Mouse (Mus musculus) left cerebral cortex, postnatal 4 days (tissue): Measurements from ENCODE around the gene Endov. TPM values are rescaled to one million over a fixed set of nuclear protein-coding genes. Genes with fewer than 3 reads are reported as not detected.

Experiments used
- DNase-seq: peaks from one replicate; pipeline ENCODE4 v3.0.0-alpha.2; 2022
- intact Hi-C: fragments of 180-260 bp; cut with DNase I; formaldehyde crosslinking; loops from one replicate; pipeline ENCODE4 v1.15.1; 2025
- total RNA-seq, 2 experiments: library from RNA; stranded (reverse); gene quantifications; 2 replicates each; pipeline ENCODE4 v1.2.3; 2021

The Endov gene
- 10 to 100 TPM; 28.8 to 29.1 TPM for total RNA-seq

DNA sequence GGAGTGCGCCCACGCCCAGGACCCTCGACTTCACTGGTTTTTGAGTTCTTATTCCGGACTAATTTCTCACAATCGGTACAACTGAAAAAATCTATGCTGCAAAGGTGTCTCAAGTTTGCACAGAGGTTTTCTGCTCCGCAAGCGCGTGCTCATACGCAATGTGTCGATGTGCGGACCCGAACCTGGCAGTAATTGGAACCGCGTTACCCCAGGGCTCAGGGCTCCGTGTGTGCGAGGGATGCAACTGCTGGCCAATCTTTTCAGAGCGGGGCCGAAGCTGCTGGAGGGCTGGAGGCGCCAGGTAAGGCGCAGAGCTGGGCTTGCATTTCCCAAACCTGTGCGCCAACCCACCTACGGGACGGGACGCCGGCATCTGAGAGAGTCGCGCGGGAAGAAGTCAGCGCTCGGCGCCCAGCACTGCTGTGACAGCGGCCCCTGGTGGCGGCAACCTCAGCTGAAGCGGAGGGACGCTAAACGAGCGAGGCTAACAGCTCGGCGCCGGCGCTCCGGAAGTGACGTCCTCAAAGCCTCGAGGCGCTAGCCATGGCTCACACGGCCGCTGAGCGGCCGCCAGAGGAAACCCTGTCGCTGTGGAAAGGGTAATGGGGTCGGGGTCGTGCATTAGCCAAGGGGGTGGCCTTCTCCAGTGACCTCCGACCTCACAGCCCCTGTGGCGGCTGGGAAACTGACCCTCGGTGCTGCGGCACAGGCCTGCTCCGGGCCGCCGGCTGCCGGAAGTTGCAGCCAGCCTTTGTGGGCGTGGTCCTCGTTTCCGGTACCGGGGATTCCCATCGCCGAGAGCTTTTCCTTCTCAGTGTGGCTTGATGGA lies at the start of gene Endov:
TSS of gene Endov (plus strand) at position 487 of the 829 bp plus-strand sequence.
- DNase-seq, result peak; percentile 99
- intact Hi-C loops, result no loop called here

DNA sequence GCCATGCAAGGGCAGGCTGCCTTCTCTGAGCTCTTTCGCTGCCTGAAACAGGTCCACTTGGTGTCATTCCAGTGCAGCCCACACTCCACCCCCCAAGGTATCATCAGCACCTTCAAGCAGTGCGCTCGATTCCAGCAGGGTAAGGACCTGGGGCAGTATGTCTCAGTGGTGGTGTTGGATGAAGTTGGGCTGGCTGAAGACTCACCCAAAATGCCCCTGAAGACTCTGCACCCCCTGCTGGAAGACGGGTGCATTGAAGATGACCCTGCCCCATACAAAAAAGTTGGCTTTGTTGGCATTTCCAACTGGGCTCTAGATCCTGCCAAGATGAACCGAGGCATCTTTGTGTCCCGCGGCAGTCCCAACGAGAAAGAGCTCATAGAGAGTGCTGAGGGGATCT lies 48.9 kb upstream of the Endov start:
- intact Hi-C loops, result loop anchor here (10.0 kb wide), 1 partner anchor 117 kb away; no protein-coding TSS in a partner anchor
- no peak for DNase-seq

DNA sequence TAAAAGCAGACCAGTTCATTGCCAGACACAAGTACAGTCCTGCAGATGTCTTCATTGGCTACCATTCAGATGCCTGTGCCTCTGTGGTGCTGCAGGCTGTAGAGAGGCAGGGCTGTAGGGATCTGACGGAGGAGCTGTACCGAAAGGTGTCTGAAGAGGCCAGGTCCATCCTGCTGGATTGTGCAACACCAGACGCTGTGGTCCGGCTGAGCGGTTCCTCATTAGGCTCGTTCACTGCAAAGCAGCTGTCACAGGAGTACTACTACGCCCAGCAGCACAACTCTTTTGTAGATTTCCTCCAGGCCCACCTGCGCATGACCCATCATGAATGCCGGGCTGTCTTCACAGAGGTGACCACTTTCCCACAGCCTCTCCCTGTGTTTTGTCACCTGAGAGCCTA lies 47.7 kb upstream of the Endov start:
- DNase-seq, result no peak
- intact Hi-C loops, result loop anchor here (10.0 kb wide), 1 partner anchor 119 kb away; no protein-coding TSS in a partner anchor

DNA sequence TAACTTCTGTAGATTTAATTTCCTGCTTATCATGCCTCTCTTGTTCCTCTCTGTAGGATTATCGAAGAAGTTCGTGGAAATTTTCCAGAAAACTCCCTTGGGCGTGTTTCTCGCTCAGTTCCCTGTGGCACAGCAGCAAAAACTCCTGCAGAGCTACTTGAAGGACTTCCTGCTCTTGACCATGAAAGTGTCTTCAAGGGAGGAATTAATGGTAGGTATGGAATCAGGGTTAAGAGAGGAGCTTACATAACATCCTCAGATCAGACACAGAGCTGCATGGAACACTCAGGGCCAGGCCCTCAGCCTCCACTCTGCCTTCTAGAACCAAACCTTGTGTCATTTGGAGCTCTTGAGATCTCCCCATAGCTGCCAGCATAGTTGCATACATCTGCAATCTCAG lies 35.0 kb upstream of the Endov start:
- no peak for DNase-seq
- intact Hi-C loops, result no loop called here

DNA sequence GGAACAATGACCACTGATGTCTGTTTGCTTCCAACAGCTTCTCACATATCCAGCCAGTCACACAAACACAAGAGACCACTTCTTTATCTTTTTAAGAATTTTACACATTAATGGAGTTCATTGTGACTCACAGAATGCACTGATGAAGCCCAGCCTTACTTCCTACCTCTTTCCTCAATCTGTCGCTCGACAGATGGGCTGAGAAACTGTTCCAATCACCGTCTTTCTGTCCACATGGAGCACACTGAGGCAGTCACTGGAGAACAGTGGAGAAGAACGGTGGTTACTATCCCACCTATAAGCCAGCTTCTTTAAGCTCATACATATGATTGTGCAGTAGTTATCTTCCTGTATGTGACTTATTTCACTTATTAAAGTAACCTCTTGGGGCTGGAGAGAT lies 13.3 kb upstream of the Endov start:
- intact Hi-C loops, result no loop called here
- no peak for DNase-seq

DNA sequence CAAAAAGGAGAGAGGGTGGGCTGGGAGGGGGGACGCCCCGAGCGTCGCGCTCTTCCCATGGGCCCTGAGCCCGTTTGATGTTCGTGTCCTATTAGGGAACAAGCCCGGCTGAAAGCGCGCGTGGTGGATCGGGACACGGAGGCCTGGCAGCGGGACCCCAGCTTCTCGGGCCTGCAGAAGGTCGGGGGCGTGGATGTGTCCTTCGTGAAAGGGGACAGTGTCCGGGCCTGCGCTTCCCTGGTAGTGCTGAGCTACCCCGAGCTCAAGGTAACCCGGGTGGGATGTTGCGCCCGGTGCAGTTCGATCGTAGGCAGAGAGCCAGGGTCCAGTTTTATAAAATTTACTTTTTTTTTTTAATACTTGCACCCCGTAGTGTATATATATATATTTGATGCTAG lies 542 bp downstream of the Endov start:
- intact Hi-C loops, result no loop called here
- DNase-seq, result no peak

DNA sequence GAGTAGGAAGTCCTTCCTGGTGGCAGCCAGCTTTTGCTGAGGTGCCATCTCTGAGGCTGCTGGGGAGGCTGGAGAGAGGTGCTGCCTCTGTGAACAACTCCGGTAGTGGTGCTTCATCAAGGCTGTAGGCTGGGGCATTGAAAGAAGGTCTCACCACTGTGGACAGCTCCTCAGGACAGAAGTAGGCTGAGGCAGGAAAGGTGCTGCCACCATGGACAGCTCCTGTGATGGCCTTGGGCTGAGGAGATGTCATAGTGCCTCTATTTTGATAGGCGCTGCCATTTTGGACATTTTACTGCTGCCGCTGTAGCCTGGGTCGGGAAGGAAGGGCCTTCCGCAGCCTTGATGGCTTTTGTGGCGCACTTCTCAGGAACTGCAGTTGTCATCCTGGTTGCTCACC lies 1.7 kb downstream of the Endov start:
- DNase-seq, result no peak
- intact Hi-C loops, result no loop called here

DNA sequence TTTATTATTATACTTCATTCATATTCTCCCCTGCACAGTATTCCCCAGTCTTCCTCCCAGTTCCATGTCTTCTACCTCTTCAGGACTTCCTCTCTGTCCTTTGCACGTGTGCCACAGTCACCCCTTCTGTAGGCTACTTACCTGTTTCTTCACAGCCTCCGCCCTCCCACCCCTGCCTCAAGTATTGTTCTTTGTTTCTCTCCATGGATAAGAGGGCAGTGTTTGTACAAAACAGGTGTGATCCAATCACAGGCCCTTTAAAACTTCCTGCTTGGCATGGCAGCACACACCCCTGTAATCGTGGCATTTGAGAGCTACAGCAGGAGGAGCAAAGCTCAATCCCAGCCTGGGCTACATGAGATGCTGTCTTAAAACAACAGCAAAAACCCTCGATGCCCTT lies 2.4 kb downstream of the Endov start:
- intact Hi-C loops, result no loop called here
- DNase-seq, result no peak

DNA sequence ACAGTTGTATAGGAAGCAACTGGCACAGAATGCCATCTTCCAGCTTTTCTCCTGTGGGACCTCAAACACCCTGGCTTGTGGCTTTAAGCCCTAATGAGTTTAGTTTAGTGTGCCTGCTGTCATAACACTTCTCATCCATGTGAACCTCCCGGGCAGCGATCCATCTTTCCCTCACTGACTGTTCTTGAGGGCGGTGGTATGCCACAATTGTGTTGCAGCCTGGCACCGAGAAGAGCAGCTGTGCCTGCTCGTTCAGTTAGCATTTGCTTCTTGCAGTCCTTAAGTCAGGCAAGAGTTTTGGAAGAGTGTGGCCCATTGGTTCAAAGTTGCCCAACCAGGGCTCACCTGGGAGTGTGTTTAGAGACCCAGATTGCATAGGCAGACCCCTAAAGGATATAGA lies 5.0 kb downstream of the Endov start:
- DNase-seq, result peak; percentile 34
- intact Hi-C loops, result no loop called here

DNA sequence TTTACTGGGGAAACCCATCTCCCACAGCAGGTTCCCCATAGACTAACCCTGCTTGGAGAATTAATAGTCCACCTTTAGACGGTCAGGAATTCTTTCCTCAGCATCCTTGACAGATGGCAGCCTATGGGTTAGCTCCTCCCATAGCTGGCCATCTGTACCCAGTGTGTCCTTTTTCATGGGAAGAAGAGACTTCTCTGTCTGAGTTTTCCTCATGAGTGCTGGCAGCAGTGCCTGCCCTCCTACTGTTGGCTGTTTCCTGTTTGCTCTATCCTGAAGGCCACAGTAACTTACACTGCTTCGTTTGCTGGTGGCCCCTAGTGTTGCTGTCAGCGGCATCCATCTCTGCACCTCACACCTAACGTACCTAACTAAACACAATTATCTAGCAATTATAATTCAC lies 6.3 kb downstream of the Endov start:
- intact Hi-C loops, result no loop called here
- DNase-seq, result no peak

DNA sequence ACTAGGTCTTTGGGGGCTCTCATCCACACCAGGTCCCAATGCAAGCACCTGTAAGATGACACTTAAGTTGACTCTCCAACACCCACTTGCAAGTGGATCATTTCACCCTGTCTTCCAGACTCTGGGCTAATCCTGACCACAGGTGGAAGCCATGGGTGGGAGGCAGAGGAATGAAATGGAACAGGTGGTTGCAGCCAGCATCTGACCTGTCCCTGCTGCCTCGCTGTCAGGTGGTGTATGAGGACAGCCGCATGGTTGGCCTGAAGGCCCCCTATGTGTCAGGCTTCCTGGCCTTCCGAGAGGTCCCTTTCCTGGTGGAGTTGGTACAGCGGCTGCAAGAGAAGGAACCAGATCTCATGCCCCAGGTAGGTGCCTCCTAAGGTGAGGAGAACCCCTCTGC lies 8.2 kb downstream of the Endov start:
- no peak for DNase-seq
- intact Hi-C loops, result no loop called here

DNA sequence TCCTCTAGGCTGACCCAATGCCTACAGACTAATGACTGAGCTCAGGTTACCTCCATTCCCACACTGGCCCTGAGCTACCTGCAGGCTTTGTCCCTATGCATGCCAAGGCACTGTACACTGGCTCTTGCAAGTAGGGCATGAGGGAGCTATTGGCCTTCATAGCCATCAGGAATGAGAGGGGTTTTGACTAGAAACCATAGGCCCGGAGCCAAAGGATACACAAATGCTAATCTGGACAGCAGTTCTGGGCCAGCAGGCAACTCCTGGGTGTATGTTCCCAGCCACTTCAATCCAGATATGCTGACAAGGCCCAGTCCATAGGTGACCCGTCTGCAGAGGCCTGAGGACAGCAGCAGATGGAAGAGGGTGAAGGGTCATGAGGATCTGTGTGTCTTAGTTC lies 8.9 kb downstream of the Endov start:
- intact Hi-C loops, result no loop called here
- DNase-seq, result peak; percentile 38

DNA sequence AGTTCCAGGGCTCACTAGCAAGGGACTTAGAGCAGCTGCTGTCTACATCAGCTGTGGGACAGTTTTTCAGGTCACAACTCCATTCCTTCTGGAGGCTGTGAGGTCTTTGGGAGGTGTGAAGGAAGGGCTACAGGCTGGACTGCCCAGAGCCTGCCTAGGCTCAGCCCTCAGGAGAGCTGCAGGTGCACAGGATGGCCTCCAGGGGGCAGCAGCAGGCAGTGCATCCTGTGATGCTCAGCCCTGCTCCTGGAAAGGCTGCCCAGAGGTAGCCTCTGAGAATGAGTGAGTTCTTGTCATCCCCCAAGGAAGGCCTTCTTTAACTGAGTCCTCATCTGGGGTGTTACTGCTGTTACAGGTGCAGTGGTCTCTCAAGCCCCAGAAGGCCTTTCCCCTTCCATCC lies 12.5 kb downstream of the Endov start:
- peak; percentile 81 for DNase-seq
- intact Hi-C loops, result loop anchor here (2.0 kb wide), 1 partner anchor 401 kb away; no protein-coding TSS in a partner anchor

DNA sequence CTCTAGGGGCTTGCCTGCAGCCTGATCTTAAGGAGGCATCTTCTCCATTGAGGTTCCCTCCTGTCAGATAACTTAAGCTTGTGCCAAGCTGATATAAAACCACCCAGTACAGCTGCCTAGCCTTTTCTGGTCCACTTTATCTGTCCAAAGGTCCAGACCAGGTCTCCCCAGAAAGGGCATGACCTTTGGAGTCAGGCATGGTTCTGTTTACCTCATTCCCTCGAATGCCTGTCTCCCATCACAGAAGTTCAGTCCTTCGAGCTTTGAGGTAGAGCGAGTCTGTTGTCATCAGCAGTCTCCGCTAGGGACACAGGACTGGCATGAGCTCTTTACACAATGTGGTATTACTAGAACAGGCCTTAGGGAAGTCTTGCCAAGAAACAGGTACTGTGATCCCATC lies 15.2 kb downstream of the Endov start:
- intact Hi-C loops, result no loop called here
- DNase-seq, result no peak

DNA sequence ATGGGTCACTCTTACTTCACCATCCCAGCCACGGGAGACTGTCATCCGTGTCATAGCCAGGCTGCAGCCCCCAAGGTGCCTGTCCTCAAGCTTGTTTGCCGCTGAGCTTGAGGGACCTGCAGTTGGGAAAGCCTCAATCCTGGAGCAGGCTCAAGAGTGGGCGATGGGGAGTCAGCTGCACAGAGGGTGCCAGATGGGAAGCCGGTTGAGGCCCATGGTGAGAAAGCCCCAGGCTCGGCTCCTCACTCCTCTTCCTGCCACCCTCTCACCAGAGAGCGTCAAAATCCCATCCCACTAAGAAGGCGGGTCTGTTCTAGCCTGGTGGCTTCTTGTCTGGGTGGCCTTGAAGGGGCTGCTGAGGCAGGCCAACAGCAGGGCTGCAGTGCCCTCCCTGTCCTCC lies 16.6 kb downstream of the Endov start:
- no peak for DNase-seq

DNA sequence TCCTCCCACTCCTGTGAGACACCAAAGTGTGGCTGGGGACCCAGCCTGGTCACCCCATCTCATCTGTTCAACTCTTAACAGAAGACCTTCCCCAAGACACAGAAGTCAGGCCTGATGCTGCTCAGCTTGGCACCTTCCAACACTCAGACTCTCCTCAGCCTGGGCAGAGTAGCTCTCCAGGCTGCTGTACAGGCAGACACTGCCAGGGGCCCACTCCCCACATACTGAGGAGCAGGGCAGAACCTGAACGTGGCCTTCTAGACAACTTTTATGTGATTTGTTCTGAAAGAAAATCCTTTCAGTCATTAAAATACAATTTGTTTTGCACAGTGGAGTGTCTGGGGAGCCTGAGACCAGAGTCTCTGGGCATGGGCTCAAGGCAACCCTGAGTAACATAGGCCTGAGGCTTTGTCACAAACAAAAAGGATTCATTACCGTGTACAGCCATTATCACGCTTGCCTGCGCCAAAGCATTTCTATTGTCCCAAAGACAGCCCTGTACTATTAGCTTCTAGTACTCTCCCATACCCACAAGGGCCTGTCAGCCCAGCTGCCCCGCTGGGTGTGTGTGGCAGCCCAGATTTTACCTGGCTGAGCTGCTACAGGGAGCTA lies 18.1 kb downstream of the Endov start:
- intact Hi-C loops, result no loop called here
- DNase-seq, result no peak

More for the DNA sequence above, 16.6 kb downstream of the Endov start:
- intact Hi-C loops, result no loop called here

DNA sequence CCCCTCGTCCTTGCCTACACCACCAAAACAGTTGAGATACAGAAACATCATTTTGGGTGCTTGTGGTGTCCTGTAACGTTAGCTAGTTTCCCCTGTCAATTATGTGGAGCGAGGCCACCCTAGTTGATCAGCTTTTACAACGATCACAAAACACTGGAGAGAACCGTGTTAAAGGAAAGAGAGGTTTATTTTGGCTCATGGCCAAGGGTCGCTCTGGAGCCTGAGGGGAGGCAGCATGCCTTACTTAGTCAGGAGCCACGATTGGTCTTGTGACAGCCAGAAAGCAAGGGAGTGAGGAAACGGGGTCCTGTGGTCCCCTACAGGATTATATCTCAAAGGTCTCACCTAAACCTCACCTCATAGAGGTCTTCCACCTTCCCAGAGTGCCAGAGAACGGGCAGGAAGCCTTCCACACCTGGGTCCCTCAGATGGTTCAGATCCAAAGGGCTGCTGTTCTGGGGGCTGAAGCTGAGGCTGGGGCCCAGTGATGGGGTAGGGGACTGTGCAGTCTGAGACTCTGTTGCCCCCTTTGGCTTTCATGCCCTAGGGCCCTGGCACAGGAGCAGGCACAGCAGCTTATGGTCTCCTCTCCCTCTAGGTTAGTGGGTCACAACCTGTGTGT lies 22.0 kb downstream of the Endov start:
- intact Hi-C loops, result no loop called here
- DNase-seq, result no peak

DNA sequence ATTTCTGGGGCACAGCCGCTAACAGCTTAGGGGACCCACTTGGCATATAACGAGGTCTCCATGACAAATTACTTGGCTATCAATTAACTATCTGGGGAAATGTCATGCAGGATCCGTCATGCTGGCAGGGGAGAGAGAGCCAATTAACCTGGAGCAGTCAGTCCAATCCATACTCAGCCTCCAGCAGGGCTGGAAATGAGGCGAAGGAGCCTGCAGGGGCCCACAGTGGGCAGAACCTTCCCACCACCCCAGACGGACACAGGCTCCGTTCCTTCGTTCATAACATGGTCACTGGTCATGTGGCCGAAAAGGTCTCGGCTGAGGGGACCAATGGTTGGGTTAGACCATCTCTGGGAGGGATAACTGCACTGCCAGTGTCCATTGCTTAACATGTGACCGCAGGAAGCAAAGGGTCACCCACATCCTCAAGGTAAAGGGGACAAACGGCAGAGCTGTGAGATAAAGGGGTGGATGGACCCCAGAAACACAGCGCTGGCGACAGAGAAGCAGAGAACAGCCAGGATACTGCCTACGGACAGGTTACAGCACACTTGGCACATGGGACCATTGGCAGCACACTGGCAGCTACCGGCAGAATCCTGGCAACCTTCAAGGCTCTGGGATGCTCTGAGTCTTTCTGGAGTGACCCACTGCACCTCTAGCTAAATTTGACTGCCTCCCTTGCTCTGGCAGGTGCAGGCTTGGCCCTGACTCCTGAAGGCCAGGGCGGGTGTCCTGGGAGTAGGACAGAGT lies 23.1 kb downstream of the Endov start:
- DNase-seq, result peak; percentile 61
- intact Hi-C loops, result no loop called here

DNA sequence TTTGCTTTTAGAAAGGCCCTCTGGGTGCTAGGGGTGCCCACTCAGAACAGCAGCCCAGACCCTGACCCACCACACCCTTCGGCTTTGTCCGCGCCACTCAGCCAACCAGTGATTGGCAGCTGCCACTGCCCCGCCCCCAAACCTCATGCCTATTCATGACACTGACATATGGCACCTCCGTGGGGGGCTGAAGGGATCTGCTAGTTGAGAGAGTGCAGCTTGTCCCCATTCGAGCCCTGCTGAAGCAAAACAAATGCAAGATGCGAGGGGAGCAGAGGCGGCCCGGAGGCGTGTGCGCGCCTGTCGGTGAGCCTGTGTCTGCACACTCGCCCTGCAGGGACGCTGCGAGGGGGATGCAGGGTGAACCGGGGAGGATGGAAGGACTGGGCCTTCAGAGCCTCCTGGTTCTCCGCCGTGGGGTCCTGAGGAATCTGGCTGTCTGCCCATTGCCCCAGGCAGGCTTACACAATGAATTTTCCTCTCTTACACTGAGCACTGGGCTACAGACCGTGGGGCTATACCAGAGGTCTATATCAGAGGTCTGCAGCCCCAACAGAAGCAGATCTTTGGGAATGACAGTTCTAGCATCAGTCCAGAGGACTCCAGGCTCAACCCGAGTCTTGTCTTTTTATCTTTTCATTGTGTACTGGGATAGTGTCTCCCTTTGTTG lies 24.0 kb downstream of the Endov start:
- intact Hi-C loops, result no loop called here
- peak; percentile 97 for DNase-seq

DNA sequence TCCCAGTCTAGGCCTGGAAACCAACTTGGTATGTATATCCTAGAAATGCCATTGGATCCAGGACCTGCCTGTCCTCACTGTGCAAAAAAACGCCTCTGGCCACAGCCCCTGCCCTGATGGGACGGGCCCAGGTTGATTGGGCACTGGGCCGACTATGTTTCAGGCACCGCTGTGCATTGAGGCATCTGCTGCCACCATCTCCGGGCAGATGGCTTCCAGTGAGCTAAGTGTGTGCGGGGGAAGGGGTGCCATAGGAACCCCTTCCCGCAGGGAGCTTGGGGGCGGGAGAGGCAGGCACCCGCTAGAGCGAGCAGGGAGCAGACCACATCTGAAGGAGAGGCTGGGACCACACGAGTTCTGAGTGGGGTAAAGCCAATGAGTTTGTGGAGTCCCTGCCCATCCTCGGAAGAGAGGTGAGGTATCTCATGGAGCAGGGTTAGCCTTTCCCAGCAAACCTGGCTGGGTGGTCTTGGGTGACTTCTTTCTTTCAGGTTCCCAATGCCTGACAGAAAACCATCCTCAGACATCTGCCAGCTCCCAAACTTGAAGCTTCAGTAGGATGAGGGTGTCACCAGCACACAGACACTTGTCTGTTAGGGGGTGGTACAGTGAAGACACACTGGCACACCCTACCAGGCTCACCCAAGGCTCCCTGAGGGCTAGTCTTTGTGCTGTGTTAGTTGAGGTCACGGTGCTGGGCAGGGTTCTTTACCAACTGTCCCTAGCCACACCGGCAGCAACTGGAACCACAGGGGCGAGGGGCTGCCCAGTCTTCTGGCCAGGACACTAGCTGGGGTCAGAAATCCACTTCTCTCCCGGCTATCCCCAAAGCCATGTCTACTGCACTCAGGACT lies 24.9 kb downstream of the Endov start:
- intact Hi-C loops, result no loop called here
- DNase-seq, result peak; percentile 60
